Mouse (Mus musculus) lung, postnatal 0 days (tissue): ENCODE data around the gene 1700074P13Rik.

Source experiments
- CTCF ChIP-seq: IDR thresholded peaks from 2 replicates; pipeline ENCODE4 v1.5.1; 2016; ENCODE audit warnings: antibody characterized with exemption, mild to moderate bottlenecking
- EP300 ChIP-seq: IDR thresholded peaks from 2 replicates; pipeline ENCODE4 v1.6.1; 2016; ENCODE audit warnings: antibody characterized with exemption, mild to moderate bottlenecking, control low read depth

DNA sequence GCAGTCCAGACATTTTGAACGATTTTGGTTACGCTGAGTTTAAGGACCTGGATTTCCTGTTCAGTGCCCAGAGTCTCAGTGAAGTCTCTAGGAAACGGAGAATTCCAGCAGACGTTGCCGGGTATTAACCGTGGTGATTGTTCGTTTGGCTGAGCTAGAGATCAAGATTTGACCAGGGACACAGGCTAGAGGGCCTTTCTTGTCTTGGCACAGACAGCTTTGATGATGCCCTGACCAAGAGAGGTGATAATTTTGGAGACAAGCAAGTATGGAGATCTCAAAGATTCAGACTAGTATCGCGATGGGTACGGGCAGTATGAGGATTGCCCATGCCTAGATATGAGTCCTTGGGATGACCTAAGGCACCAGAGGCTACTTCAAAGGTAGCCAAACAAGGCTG, at the start of gene 1700074P13Rik:
- TF ChIP-seq CTCF (no peak), EP300 (no peak)
